In genomic region chr16:18543151-18543829, GRCm38 (mm10) we compare ENCODE assay signal across 12 mouse cellular contexts. TPM values are rescaled to one million over a fixed set of nuclear protein-coding genes. Genes with fewer than 3 reads are reported as not detected.
DNase-seq lines count a peak whose midpoint lies in the region; ATAC-seq and TF ChIP-seq lines count a peak whose summit lies in the region.
"Had no signal": no experiment of that assay in that cellular context is flagged by ENCODE, and none has a peak within 500 bp of the region (broad histone marks: within the 10 kb centered on the region; RNA-seq: fewer than 3 reads in every experiment).

No protein-coding gene starts in this region.

- H3K9me3 ChIP-seq in forebrain, embryonic 14.5 days (replicated peaks; ENCODE audit: control insufficient read depth, low read length): no peaks in the 10 kb centered on the region
- H3K9me3 ChIP-seq in forebrain, embryonic 12.5 days: no peaks in the 10 kb centered on the region
- no peaks in the 10 kb centered on the region for H3K9me3 ChIP-seq in kidney, embryonic 15.5 days (replicated peaks)
- H3K9me3 ChIP-seq in stomach, postnatal 0 days (ENCODE audit: control insufficient read depth, low read length): no peaks in the 10 kb centered on the region
- H3K9me3 ChIP-seq: limb, embryonic 12.5 days; midbrain, embryonic 12.5 days had no signal

- no peak overlapping the region for H3K4me3 ChIP-seq in forebrain, embryonic 14.5 days (ENCODE audit: low read depth, low read length)
- no peak overlapping the region for H3K4me3 ChIP-seq in forebrain, embryonic 12.5 days (replicated peaks)
- no peak overlapping the region for H3K4me3 ChIP-seq in kidney, embryonic 15.5 days (replicated peaks)
- no peak overlapping the region for H3K4me3 ChIP-seq in myocyte
- no peak overlapping the region for H3K4me3 ChIP-seq in stomach, postnatal 0 days (ENCODE audit: low read depth, low read length)
- H3K4me3 ChIP-seq: limb, embryonic 12.5 days; midbrain, embryonic 12.5 days had no signal

- 47% methylated on average over 8 of the region's 8 CpGs for WGBS in forebrain, embryonic 14.5 days
- 65% methylated on average over 8 of the region's 8 CpGs for WGBS in forebrain, embryonic 12.5 days
- WGBS in kidney, embryonic 15.5 days: 47% methylated on average over 8 of the region's 8 CpGs
- WGBS in stomach, postnatal 0 days: 58% methylated on average over 8 of the region's 8 CpGs

- H3K27me3 ChIP-seq in forebrain, embryonic 14.5 days (replicated peaks; ENCODE audit: control insufficient read depth, insufficient read depth, low read length): no peaks in the 10 kb centered on the region
- H3K27me3 ChIP-seq in forebrain, embryonic 12.5 days: no peaks in the 10 kb centered on the region
- no peaks in the 10 kb centered on the region for H3K27me3 ChIP-seq in kidney, embryonic 15.5 days
- H3K27me3 ChIP-seq in myocyte (ENCODE audit: control insufficient read depth, insufficient read depth, insufficient read length): no peaks in the 10 kb centered on the region
- no peaks in the 10 kb centered on the region for H3K27me3 ChIP-seq in stomach, postnatal 0 days (ENCODE audit: control insufficient read depth, insufficient read depth, low read length)
- H3K27me3 ChIP-seq: limb, embryonic 12.5 days; midbrain, embryonic 12.5 days had no signal

- no peak overlapping the region for H3ac ChIP-seq in myocyte (ENCODE audit: control insufficient read depth, insufficient read length)

- no peak for TF ChIP-seq EP300 in stomach, postnatal 0 days (optimal IDR thresholded peaks at IDR 0.05)

- 0 out of 2 replicates have a peak overlapping the region, but pooled peaks have one; percentile 9 for H3K27ac ChIP-seq in forebrain, embryonic 14.5 days (ENCODE audit: low read depth, low read length)
- H3K27ac ChIP-seq in forebrain, embryonic 12.5 days: no peak overlapping the region
- no peak overlapping the region for H3K27ac ChIP-seq in kidney, embryonic 15.5 days
- H3K27ac ChIP-seq in stomach, postnatal 0 days (replicated peaks): no peak overlapping the region
- H3K27ac ChIP-seq: limb, embryonic 12.5 days; midbrain, embryonic 12.5 days had no signal

- H3K36me3 ChIP-seq in forebrain, embryonic 14.5 days (ENCODE audit: control insufficient read depth, insufficient read depth, low read length): no peaks in the 10 kb centered on the region
- no peaks in the 10 kb centered on the region for H3K36me3 ChIP-seq in forebrain, embryonic 12.5 days (replicated peaks)
- no peaks in the 10 kb centered on the region for H3K36me3 ChIP-seq in kidney, embryonic 15.5 days
- no peaks in the 10 kb centered on the region for H3K36me3 ChIP-seq in myocyte (ENCODE audit: control insufficient read depth, insufficient read depth)
- H3K36me3 ChIP-seq in stomach, postnatal 0 days (ENCODE audit: control insufficient read depth, insufficient read depth, low read length): no peaks in the 10 kb centered on the region
- H3K36me3 ChIP-seq: limb, embryonic 12.5 days; midbrain, embryonic 12.5 days had no signal

- TF ChIP-seq POLR2A in myocyte (IDR thresholded peaks at IDR 0.05; ENCODE audit: insufficient read length, low read depth): no peak

- peak; percentile 63 for DNase-seq in forebrain, embryonic 14.5 days (ENCODE audit: low spot score)
- no peak for DNase-seq in kidney, adult 9 months
- peak; percentile 38 to 45 for DNase-seq in right cerebral cortex, postnatal 10 days (ENCODE audit: low spot score in 2 of 2)
- DNase-seq in right cerebral cortex, adult 2 months (ENCODE audit: low spot score in 2 of 2): no peak
- DNase-seq in stomach, postnatal 0 days (ENCODE audit: low spot score): no peak
- DNase-seq: cerebellum, postnatal 25 days; kidney, adult 2 months had no signal

- peaks cover 3% of the 10 kb centered on the region for H3K4me1 ChIP-seq in forebrain, embryonic 14.5 days (ENCODE audit: control insufficient read depth, insufficient read depth, low read length)
- H3K4me1 ChIP-seq in forebrain, embryonic 12.5 days: no peaks in the 10 kb centered on the region
- 0 out of 2 replicates have a peak, but pooled peaks cover 8% of the 10 kb centered on the region for H3K4me1 ChIP-seq in kidney, embryonic 15.5 days
- no peaks in the 10 kb centered on the region for H3K4me1 ChIP-seq in stomach, postnatal 0 days (replicated peaks; ENCODE audit: control insufficient read depth, insufficient read depth)

- no peaks in the 10 kb centered on the region for H3K79me2 ChIP-seq in myocyte (ENCODE audit: control insufficient read depth, insufficient read depth)

- no peak overlapping the region for H3K4me2 ChIP-seq in forebrain, embryonic 14.5 days (ENCODE audit: low read length)
- H3K4me2 ChIP-seq in forebrain, embryonic 12.5 days: no peak overlapping the region
- no peak overlapping the region for H3K4me2 ChIP-seq in kidney, embryonic 15.5 days
- peak overlapping the region; percentile 40 for H3K4me2 ChIP-seq in myocyte (ENCODE audit: low read depth)
- H3K4me2 ChIP-seq in stomach, postnatal 0 days (replicated peaks; ENCODE audit: low read depth): no peak overlapping the region
- H3K4me2 ChIP-seq: limb, embryonic 12.5 days; midbrain, embryonic 12.5 days had no signal

- peak; percentile 78 for ATAC-seq in forebrain, embryonic 14.5 days
- ATAC-seq in forebrain, embryonic 12.5 days (ENCODE audit: low FRiP score): no peak
- ATAC-seq in kidney, embryonic 15.5 days (replicated peaks; ENCODE audit: low FRiP score): 0 out of 2 replicates have a peak, but pooled peaks have one; percentile 49
- no peak for ATAC-seq in stomach, postnatal 0 days (ENCODE audit: low FRiP score, low TSS enrichment)

- no peak overlapping the region for H3K9ac ChIP-seq in forebrain, embryonic 14.5 days (ENCODE audit: low read length)
- H3K9ac ChIP-seq in forebrain, embryonic 12.5 days: no peak overlapping the region
- no peak overlapping the region for H3K9ac ChIP-seq in kidney, embryonic 15.5 days
- H3K9ac ChIP-seq in stomach, postnatal 0 days (ENCODE audit: low read length): no peak overlapping the region
- H3K9ac ChIP-seq: limb, embryonic 12.5 days; midbrain, embryonic 12.5 days had no signal

- no peak for TF ChIP-seq CTCF in stomach, postnatal 0 days (IDR thresholded peaks at IDR 0.05; ENCODE audit: low read depth)

TF ChIP-seq in myocyte, 11 proteins besides CTCF, POLR2A, EP300 and RAD21:
- TF ChIP-seq CEBPB (IDR thresholded peaks at IDR 0.05; ENCODE audit: insufficient read depth, poor library complexity, severe bottlenecking) (no peak), E2F4 (IDR thresholded peaks at IDR 0.05; ENCODE audit: insufficient read depth) (no peak), MYOD1 (IDR thresholded peaks at IDR 0.05; ENCODE audit: control insufficient read depth in 1 of 3, insufficient read length in 2 of 3, low read depth in 2 of 3) (peak in 2 of 3 experiments; percentile 73 to 79), REST (IDR thresholded peaks at IDR 0.05; ENCODE audit: insufficient read depth, insufficient read length) (no peak), USF1 (IDR thresholded peaks at IDR 0.05; ENCODE audit: low read depth) (no peak), TCF3 (IDR thresholded peaks at IDR 0.05; ENCODE audit: insufficient read length, low read depth) (no peak), MYOG (IDR thresholded peaks at IDR 0.05; ENCODE audit: control insufficient read depth in 1 of 3, insufficient read depth in 1 of 3, insufficient read length in 2 of 3, low read depth in 2 of 3) (peak in 2 of 3 experiments; percentile 28 to 52)

RNA-seq across cellular contexts. Expression of gene Rtl10, which starts 44.6 kb away (rescaled TPM):
- polyA plus RNA-seq in forebrain, embryonic 14.5 days (2014; fragmentation: Nextera tagmentation; extraction: Ambion mirVana): 2.8 and 3.0 TPM in 2 replicates
- polyA plus RNA-seq in forebrain, embryonic 12.5 days (2016; fragmentation: Nextera tagmentation; extraction: Ambion mirVana): 1.9 and 3.3 TPM in 2 replicates
- 3.1 and 3.3 TPM in 2 replicates for polyA plus RNA-seq in kidney, embryonic 15.5 days (2015; fragmentation: Nextera tagmentation; extraction: Ambion mirVana)
- polyA plus RNA-seq in myocyte (2012; fragmentation: generic; extraction: Trizol): 2.7 TPM
- polyA plus RNA-seq in stomach, postnatal 0 days (2015; fragmentation: Nextera tagmentation; extraction: Ambion mirVana): 0.74 and 1.1 TPM in 2 replicates

RNA-seq across cellular contexts. Expression of gene Gnb1l, which starts 44.8 kb away (rescaled TPM):
- 16.2 and 19.1 TPM in 2 replicates for polyA plus RNA-seq in forebrain, embryonic 14.5 days (2014; fragmentation: Nextera tagmentation; extraction: Ambion mirVana)
- 11.9 and 14.7 TPM in 2 replicates for polyA plus RNA-seq in forebrain, embryonic 12.5 days (2016; fragmentation: Nextera tagmentation; extraction: Ambion mirVana)
- polyA plus RNA-seq in kidney, embryonic 15.5 days (2015; fragmentation: Nextera tagmentation; extraction: Ambion mirVana): 13.7 and 17.2 TPM in 2 replicates
- 6.6 TPM for polyA plus RNA-seq in myocyte (2012; fragmentation: generic; extraction: Trizol)
- 8.3 and 9.0 TPM in 2 replicates for polyA plus RNA-seq in stomach, postnatal 0 days (2015; fragmentation: Nextera tagmentation; extraction: Ambion mirVana)

RNA-seq across cellular contexts. Expression of gene Tbx1, which starts 47.2 kb away (rescaled TPM):
- polyA plus RNA-seq in forebrain, embryonic 14.5 days (2014; fragmentation: Nextera tagmentation; extraction: Ambion mirVana): 0.48 and 0.64 TPM in 2 replicates
- polyA plus RNA-seq in forebrain, embryonic 12.5 days (2016; fragmentation: Nextera tagmentation; extraction: Ambion mirVana): 1.3 and 1.7 TPM in 2 replicates
- polyA plus RNA-seq in kidney, embryonic 15.5 days (2015; fragmentation: Nextera tagmentation; extraction: Ambion mirVana): 0.28 and 0.40 TPM in 2 replicates
- polyA plus RNA-seq in myocyte (2012; fragmentation: generic; extraction: Trizol): 16.9 TPM
- 0.34 TPM in 2 replicates for polyA plus RNA-seq in stomach, postnatal 0 days (2015; fragmentation: Nextera tagmentation; extraction: Ambion mirVana)

Comparison
In these comparisons a context has a peak if more than half of its experiments do, and no peak if none do; other contexts are left out.
1. ATAC-seq: peak in forebrain, embryonic 14.5 days (single experiment) and kidney, embryonic 15.5 days (single experiment); none in forebrain, embryonic 12.5 days (single experiment) and stomach, postnatal 0 days (single experiment).
2. DNase-seq: peak in forebrain, embryonic 14.5 days (single experiment) and right cerebral cortex, postnatal 10 days (2 of 2); none in kidney, adult 9 months (single experiment), right cerebral cortex, adult 2 months (0 of 2) and stomach, postnatal 0 days (single experiment).